Mouse (Mus musculus): ENCODE measurements around the gene Ank2. TPM values are rescaled to one million over a fixed set of nuclear protein-coding genes. Genes with fewer than 3 reads are reported as not detected.

Gene Ank2
- total RNA-seq, 2 experiments from 2014 or later: 108 to 109 TPM

DNA sequence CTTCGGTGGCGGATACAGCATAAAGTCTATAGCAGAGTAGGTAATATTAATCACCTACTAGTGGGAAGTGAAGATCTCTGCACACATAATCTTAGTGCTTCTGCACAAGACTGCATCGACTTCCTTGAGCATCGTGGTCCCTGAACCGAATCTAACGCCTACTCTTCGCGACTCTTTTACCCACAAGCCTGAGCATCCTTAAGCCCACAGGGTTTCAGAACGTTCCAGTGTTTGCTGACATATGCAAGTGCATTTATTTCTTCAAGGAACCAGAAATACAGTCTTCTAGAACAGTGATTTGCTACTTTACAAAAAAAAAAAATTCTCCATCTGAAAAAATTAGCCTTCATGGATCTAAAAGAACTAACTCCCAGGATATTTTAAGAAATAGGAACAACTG lies 527.6 kb downstream of the Ank2 start:
- intact Hi-C loops (cut with DNase I): no loop called here
- no peak for DNase-seq

DNA sequence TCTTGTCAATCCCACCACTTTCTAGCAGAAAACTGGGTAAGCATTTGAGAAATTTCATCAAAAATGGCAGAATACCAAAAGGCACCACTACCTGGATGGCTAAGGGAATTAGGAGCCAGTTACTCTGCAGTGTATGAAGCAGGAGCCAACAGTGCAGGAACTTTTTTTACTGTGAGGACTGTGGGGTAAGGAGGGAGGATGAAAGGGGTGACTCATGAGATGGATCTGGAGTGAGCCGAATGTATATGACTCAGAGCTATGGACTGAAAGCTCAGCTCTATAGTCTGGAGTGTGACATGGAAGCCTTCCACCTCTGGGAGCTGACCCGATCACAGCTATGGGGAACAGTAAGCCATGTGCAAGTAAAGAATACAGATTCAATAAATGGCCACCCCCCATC lies 530.4 kb downstream of the Ank2 start:
- intact Hi-C loops (cut with DNase I): no loop called here
- no peak for DNase-seq

DNA sequence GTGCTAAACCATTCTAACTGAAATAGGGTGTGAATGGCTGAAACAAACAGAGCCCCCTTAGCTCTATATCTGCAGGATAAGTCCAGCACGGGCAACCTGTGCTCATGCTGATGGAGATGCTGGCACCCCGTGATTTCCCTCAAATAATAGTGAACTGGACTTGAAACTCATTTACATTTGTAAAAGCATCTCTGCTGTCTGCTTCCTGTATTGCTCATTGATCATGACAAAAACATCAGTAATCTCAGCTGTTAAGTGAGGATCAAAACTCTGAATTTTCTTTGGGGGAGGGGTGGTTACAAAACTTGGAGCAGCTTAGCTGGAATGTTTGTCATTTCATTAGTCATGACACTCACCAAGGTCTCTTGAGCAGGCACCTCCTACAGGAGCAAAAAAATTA lies 533.4 kb downstream of the Ank2 start:
- intact Hi-C loops (cut with DNase I): no loop called here
- DNase-seq: no peak

DNA sequence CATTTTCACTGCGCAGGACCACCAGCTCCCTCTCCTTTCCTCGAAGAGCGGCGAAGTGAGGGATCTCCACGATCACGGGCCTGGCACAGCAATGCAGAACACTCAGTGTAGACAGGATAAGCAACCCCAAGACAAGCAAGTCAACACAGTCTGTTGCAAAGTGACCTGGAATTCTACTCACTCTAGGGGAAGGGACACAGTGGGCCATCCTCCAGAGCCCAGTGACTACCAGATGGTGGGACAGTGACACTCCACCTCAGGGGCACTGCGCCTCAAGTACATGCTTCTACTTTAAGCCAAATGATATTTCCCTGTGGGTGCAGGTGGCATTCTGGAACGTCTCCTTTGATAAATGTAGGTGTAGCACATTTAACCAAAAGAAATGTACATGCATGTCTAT lies 536.8 kb downstream of the Ank2 start:
- no peak for DNase-seq
- intact Hi-C loops (cut with DNase I): no loop called here

DNA sequence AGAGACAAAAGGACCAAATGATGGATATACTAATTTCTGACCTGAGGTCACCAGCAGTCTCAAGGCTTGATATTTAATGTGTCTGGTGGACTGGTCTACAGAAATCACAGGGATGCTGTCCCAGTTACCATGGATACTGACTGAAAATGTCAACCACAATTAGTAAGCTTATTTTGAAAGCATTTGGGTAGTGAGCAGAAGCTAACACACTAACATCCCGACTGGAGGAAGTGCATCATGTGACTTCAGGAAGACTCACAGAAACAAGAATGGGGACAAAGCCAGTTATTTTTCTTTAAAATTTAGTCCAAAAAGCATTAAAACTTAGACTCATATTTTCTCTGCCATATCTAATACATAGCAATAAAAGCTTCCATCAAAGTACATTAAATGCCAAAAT lies 546.5 kb downstream of the Ank2 start:
- intact Hi-C loops (cut with DNase I): no loop called here
- DNase-seq: no peak

DNA sequence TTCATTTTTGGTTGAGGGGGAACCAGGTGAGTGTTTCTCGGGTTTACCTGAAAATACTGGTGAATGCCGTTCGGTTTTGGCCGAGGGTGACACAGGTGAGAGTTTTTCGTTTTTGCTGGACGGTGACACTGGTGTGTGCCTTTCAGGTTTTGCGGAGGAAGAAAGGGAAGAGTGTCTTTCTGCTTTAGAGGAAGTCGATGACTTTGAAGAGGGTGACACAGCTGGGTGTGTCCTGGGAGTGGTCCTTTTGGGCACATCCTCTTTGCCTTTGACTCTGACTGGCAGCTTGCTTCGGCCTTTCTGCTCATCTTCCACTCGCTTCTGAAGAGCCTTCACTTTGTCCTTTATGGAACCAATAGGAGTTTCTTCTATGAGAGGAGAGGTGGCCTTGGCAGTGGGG lies 552.6 kb downstream of the Ank2 start:
- intact Hi-C loops (cut with DNase I): no loop called here

DNA sequence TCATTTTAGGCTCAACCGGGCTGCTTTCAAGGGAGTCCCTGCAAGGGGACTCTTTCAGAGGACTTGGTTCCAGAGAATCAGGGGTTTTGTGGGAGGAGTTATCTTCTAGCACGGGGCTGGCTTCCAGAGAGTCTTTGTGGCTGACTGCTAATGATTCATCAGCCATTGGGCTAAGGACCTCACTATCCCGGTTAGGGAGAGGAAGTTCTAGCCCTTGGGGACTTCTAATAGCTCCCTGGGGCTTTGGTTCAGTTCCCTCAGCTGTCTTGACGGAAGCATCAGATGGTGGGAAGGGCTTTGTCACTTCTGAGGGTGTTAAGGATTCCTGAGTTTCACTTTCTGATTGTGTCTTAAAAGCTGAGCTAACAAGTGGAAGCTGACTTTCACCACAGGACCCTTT lies 554.3 kb downstream of the Ank2 start:
- intact Hi-C loops (cut with DNase I): no loop called here

More for the DNA sequence above, 552.6 kb downstream of the Ank2 start:
- DNase-seq: no peak

DNA sequence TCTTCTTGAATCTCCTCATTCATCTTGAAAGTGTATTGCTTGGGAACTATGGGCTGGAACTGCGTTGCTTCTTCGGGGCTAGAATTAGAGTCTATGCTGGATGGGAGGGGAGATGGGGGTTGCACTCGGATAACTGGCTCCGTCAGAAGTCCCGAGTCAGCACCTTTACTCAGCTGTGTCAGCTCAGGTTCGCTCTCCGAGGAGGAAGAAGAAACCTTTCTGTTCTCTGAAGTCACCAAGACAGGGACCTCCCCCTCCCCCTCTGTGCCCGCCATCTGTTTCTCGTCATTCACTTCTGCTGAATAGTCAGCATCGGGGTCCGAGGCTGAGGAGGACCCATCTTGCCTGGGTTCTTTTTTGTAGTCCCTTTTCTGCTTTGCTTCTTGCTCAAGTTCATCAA lies 555.1 kb downstream of the Ank2 start:
- intact Hi-C loops (cut with DNase I): no loop called here
- DNase-seq: no peak

More for the DNA sequence above, 554.3 kb downstream of the Ank2 start:
- no peak for DNase-seq

DNA sequence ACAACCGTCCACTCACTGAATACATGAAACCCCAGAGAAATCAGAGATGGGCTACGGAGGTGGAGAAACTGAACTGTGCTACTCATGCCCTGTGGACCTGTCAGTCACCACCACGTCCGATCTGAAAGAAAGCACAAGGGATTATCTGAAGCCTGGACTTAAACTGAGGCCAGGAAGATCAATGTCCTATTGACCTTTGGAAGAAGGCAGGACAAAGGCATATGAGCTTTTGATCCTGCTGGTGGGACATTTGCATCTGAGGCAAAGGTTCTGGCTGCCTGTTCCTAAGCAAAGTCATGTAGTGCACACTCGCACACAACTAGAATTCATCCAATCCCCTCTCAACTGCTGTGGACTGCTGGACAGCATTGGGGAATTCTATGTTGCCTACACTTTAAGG lies 558.7 kb downstream of the Ank2 start:
- intact Hi-C loops (cut with DNase I): no loop called here

DNA sequence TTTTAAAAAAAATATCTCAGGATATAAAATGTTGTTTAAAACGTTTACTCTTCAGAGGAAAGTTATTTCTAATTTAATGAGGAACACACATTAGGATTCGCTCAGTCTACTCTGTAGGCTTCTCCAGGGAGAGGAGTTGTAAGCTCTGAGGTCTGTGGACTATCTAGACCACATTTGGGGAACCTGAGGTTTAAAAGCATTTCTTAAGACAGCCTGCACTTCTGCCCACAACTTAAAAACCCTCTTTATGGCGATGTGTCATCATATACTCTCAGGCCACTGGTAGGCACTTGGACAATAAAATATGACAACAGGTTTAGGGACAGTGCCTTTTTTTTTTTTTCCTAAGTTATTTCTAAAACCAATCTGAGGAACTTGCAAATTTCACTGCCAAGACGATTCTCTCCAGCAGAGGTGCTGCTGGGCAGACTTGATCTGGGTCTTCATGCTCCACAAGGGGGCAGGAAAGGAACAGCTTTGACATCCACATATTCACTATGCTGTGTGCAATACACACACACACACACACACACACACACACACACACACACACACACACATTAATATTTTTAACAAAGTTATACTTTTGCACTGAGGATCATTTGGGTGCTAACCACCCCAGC lies 567.2 kb downstream of the Ank2 start:
- intact Hi-C loops (cut with DNase I): no loop called here
- no peak for DNase-seq

More for the DNA sequence above, 558.7 kb downstream of the Ank2 start:
- DNase-seq: no peak

DNA sequence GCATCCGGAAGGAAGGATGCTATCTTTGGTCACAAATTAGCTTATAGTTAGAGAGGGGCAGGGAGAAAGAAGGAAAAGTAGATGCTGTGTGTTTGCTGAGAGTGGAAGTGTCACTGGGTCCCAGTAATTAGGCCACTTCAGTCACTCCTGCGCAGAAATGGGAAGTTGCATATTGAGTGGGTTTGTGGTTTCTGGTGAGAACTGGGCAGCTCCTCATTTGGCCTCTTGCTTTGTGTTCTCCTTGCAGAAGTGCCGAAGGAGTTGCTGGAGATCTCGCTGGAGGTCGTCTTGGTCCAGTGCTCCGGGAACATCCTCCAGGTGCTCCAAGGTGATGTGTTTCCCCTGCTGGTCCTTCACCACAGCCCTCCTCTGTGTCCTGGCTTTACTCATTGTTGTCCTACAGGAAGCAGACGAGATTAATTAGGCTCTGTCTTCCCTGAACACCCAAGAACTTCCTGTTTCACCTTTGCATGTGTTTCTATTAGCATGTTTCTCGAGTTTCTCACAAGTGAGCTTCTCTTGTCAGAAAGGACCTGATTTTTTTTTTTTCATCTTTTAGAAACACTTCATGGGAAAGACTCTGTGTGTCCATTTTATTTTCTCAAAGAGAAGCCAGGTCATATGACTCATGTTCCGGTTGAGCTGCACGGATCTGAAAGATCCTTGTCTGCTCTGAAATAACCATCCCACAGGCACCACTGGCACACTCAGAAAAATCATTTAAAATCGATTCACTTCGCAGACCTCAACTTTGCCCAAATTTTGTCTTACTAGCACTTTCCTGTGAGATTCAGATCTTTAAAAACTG lies 575.4 kb downstream of the Ank2 start:
- no peak for DNase-seq
- intact Hi-C loops (cut with DNase I): no loop called here

DNA sequence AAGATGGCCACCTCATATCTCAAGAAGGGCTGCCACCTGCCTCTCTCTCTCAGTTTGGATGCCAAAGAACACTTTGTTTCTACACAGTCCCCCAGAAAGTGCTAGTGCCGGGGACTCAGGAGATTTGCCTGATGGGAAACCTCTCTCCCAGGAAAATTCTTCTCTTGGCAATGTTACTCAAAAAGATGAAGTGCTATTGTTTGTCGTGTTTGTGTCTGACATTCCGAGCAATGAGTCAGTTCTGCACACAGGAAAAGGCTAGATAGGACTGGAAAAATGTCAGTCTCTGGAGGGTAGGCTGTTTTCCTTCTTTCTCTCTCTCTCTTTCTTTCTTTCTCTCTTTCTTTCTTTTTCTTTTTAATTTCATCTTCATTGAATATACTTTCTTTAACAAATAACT lies 577.2 kb downstream of the Ank2 start:
- intact Hi-C loops (cut with DNase I): no loop called here
- DNase-seq: no peak

DNA sequence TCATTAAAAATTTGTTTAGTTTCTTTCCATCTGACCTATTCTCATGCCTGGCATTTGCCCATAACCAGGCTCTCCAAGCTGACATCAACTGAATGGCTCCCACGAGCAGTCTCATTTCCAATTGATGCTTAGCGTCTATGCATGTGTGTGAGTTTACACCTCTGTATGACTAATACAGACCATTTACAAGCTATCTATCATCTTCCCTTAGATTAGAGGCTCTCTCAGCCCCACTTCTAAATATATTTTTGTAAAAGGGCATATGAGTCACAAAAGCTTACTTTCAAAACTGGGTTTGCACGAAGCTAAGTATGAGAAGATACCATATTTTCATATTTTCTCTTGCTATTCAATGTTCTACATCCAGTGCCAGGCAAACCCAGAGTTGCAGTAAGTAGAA lies 578.9 kb downstream of the Ank2 start:
- intact Hi-C loops (cut with DNase I): no loop called here
- DNase-seq: no peak

DNA sequence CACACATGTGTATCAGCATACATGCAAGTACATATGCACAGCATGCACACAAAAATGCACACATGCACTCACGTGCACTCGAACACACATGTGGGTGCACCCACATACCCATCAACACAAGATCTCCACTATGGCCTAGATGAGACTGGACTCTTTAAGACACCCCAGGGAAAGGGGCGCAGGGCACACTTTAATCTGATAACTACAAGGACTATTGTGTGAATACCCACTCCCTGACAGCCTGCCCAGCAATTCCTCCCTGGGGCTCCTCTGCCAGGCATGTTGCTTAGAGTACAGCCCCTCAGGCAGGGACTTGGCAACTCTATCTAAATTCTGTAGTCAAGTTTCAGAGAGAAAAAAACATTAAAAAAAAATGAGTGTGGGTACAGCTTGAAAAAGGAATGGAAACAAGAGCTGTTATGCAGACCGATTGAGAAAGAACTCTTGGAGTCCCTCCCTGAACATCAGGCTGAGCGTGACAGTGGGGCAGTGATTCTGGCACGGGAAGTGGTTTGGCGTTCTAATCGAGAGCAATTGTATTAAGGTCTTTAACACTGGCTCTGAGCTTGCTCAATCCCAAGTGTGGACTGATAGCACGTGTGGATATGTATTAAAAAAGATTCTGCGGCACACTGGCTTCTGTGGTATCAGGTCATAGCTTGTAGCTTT lies 580.2 kb downstream of the Ank2 start:
- peak in 1 of 2 experiments; percentile 13 for DNase-seq
- intact Hi-C loops (cut with DNase I): no loop called here

DNA sequence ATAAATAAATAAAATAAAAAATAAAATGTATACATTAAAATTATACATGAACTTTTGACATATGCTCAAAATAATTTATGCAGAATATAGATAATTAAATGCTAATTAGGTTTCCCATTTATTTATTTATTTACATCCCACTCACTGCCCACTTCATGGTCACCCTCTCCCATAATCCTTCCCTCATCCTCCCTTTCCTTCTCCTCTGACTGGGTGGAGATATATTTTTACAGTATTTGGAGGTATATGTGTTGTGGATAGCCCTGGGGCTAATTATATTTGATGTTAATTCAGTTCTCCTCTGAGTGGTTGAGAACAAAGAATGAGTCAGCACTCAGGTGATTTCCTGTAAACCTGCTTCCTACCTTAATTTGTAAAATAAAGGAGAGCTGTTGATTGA lies 582.8 kb downstream of the Ank2 start:
- intact Hi-C loops (cut with DNase I): no loop called here
- DNase-seq: no peak

DNA sequence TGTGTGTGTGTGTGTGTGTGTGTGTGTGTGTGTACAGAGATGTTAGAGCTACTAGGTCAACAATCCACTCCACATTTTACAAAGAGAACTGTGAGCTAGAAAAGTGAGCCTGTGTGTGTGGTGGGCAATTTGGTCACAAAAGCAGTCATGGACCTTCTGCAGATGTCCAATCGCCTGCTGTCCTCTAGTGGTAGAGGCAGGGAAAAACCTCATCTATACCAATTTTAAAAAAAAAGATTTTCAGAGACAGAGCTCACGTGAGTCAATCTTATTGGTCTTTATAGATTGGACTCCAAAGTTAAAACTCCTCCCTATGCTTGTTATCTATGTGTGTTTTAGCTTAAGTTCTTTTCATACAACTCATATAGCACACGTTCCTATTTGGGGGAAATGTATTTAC lies 595.6 kb downstream of the Ank2 start:
- intact Hi-C loops (cut with DNase I): loop anchor here (5.0 to 10.0 kb wide), 2 partner anchors 326 to 1049 kb away; no protein-coding TSS in a partner anchor

DNA sequence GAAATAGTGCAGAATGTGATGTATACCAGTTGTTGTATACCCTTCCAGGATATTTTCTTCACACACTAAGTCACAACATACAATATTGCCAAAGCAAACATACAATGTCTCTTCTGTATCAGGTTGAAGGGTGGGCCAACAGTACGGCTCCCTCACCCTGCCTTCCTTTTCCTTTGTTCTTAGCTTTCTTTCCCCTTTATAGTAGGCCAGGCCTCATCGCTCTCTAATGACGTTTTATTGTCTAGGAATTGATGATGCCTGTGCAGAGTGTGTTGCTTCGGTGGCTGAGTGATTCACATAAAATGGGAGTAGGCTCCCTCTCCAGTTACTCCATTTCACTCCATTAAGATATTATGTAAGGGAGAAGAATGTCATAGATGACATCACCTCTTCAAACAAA lies 612.5 kb downstream of the Ank2 start:
- intact Hi-C loops (cut with DNase I): no loop called here
- DNase-seq: no peak

More for the DNA sequence above, 595.6 kb downstream of the Ank2 start:
- DNase-seq: no peak

DNA sequence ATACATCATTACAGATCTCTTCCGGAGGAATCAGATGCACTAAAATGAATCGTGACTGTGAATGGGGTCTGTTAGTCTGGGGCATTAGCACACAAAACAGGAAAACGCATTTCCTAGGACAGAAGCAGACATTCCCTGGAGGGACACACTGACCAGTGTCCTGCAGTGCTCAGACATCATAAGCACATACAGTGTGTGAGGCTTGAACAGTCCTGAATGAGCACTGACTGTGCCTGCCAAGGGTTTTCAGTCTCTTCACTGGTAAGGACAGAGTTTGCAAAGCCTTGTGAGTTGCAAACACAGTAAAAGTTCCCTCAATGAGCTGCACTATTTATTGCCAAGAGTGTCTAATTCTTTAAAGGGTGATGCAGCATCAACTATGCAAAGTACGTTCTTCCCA lies 613.1 kb downstream of the Ank2 start:
- intact Hi-C loops (cut with DNase I): no loop called here
- DNase-seq: no peak

DNA sequence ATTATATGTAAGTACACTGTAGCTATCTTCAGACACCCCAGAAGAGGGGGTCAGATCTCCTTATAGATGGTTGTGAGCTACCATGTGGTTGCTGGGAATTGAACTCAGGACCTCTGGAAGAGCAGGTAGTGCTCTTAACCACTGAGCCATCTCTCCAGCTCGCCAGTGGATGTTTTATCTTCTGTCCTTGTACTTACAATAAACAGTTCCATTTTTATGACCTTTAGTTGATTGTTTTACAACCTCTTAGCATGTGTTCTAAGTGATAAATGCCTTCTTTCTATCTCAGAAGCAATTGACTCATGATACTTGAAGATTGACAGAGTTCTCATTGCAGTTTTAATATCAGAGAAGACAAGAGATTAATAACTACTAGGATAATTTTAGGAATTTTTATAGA lies 620.9 kb downstream of the Ank2 start:
- intact Hi-C loops (cut with DNase I): no loop called here
- DNase-seq: no peak

Measured in gastrocnemius, postnatal 36 days (tissue).